Mouse (Mus musculus) forebrain, embryonic 14.5 days (tissue): ENCODE data around the gene Tex44. TPM values are rescaled to one million over a fixed set of nuclear protein-coding genes. Genes with fewer than 3 reads are reported as not detected.

ENCODE experiments used
- ATAC-seq: fragments of 200-750 bp; cut with Nextera tagmentation; 2 replicates; pipeline ENCODE4 v1.8.0; 2017; ENCODE audit warnings: mild to moderate bottlenecking, moderate library complexity
- DNase-seq: peaks from one replicate; pipeline ENCODE4 v3.0.0-alpha.2; 2015; ENCODE audit warnings: low spot score
- H3K27ac ChIP-seq: fragments of 300-500 bp; sonication (generic); 2 replicates; pipeline ENCODE4 v1.5.1; 2014; ENCODE audit warnings: low read depth, mild to moderate bottlenecking, control low read depth, low read length, moderate library complexity
- H3K27me3 ChIP-seq: fragments of 300-500 bp; sonication (generic); replicated peaks from 2 replicates; pipeline ENCODE4 v1.6.1; 2014; ENCODE audit warnings: low read length, control low read depth, mixed read lengths; ENCODE audit not compliant: control insufficient read depth, insufficient read depth
- H3K36me3 ChIP-seq: fragments of 300-500 bp; sonication (generic); 2 replicates; pipeline ENCODE4 v1.6.1; 2014; ENCODE audit warnings: low read length, control low read depth; ENCODE audit not compliant: control insufficient read depth, insufficient read depth
- H3K4me1 ChIP-seq: fragments of 300-500 bp; sonication (generic); 2 replicates; pipeline ENCODE4 v1.6.1; 2014; ENCODE audit warnings: antibody characterized with exemption, low read length, control low read depth; ENCODE audit not compliant: control insufficient read depth, insufficient read depth
- H3K4me2 ChIP-seq: fragments of 300-500 bp; sonication (generic); 2 replicates; pipeline ENCODE4 v1.6.1; 2014; ENCODE audit warnings: mild to moderate bottlenecking, control low read depth, low read length
- H3K4me3 ChIP-seq: fragments of 300-500 bp; sonication (generic); 2 replicates; pipeline ENCODE4 v1.5.1; 2014; ENCODE audit warnings: low read depth, low read length, control low read depth
- H3K9ac ChIP-seq: fragments of 300-500 bp; sonication (generic); 2 replicates; pipeline ENCODE4 v1.6.1; 2014; ENCODE audit warnings: mild to moderate bottlenecking, low read length, control low read depth, moderate library complexity
- H3K9me3 ChIP-seq: fragments of 300-500 bp; sonication (generic); replicated peaks from 2 replicates; pipeline ENCODE4 v1.6.1; 2016; ENCODE audit warnings: low read length, control low read depth, mixed read lengths; ENCODE audit not compliant: control insufficient read depth
- WGBS: fragments of 180-500 bp; shearing (Covaris S2); extraction: QIAGEN DNeasy Blood & Tissue Kit; methylation state at CpG from one replicate; pipeline ENCODE4 v1.1.7; 2014; 5-methylcytosine and 5-hydroxymethylcytosine counted together
- polyA plus RNA-seq: library from polyadenylated mRNA; unstranded; fragments of >200 nt; fragmentation: Nextera tagmentation; extraction: Ambion mirVana; gene quantifications from 2 replicates; pipeline ENCODE4 v1.2.1, GENCODE M21; 2014

Tex44 gene
- polyA plus RNA-seq, 1 experiment from 2014 or later: not detected

DNA sequence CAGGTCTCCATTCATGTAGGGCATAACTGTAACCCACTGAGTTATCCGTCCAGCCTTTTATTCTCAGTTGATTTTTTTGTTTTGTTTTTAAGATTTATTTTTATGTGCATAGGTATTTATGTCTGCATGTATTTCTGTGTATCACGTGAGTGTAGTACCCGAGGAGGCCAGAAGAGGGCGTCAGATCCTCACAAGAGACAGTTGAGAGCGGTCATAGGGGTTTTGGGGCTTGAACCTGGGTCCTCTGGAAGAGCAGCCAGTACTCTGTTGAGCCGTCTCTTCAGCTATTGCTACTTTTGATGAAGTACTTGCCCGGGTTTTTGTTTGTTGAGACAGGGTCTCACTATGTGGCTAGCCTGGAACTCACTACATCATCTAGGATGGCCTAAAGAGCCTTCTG is 30.2 kb upstream of the Tex44 start:
- no peaks in the 10 kb centered on the region for H3K4me1 ChIP-seq
- no peaks in the 10 kb centered on the region for H3K27me3 ChIP-seq
- H3K9ac ChIP-seq: no peak overlapping the region
- 68% methylated on average over 7 of the region's 7 CpGs for WGBS
- H3K27ac ChIP-seq: no peak overlapping the region
- H3K36me3 ChIP-seq: no peaks in the 10 kb centered on the region
- no peaks in the 10 kb centered on the region for H3K9me3 ChIP-seq
- ATAC-seq (no peak), DNase-seq (no peak)
- no peak overlapping the region for H3K4me2 ChIP-seq
- H3K4me3 ChIP-seq: no peak overlapping the region

- no peak for ATAC-seq
- 88% methylated on average over 8 of the region's 8 CpGs for WGBS
- Histone ChIP-seq H3K9ac (no peak overlapping the region), H3K27me3 (no peaks in the 10 kb centered on the region), H3K27ac (no peak overlapping the region), H3K9me3 (no peaks in the 10 kb centered on the region), H3K4me2 (no peak overlapping the region), H3K4me3 (no peak overlapping the region), H3K4me1 (no peaks in the 10 kb centered on the region), H3K36me3 (no peaks in the 10 kb centered on the region)
- DNase-seq: no peak
These were observed 28.5 kb upstream of the Tex44 start for GRCm38 (mm10) chr1:86397621-86398020.

DNA sequence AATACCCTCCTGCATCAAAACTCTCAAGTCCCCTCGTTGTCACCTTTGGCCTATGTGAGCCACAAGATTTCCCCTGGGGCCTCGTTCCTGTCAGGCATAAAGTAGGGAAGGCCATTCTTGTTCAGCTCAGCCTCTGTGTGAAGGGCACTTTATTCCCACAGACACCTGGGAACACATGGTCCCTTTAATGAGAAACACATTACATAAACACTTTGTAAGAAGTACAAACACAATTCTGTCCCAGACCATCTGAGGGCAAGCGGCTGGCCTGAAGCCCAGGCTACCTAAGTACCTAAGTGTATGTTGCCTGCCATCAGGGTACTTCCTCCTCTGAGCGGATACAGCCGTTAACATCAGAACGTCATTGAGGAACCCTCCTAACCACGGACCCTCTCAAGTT is 27.9 kb upstream of the Tex44 start:
- no peak overlapping the region for H3K27ac ChIP-seq
- DNase-seq (no peak), ATAC-seq (no peak)
- WGBS: 74% methylated on average over 7 of the region's 7 CpGs
- no peak overlapping the region for H3K4me3 ChIP-seq
- no peak overlapping the region for H3K4me2 ChIP-seq
- no peaks in the 10 kb centered on the region for H3K4me1 ChIP-seq
- no peaks in the 10 kb centered on the region for H3K27me3 ChIP-seq
- no peaks in the 10 kb centered on the region for H3K9me3 ChIP-seq
- H3K9ac ChIP-seq: no peak overlapping the region
- H3K36me3 ChIP-seq: no peaks in the 10 kb centered on the region

- no peak overlapping the region for H3K27ac ChIP-seq
- WGBS: 84% methylated on average over 3 of the region's 3 CpGs
These were observed 26.8 kb upstream of the Tex44 start for GRCm38 (mm10) chr1:86399322-86399721.

GRCm38 (mm10) chr1:86400096-86400754 is 25.9 kb upstream of the Tex44 start:
- Histone ChIP-seq H3K4me3 (no peak overlapping the region), H3K27ac (no peak overlapping the region), H3K4me2 (no peak overlapping the region), H3K27me3 (no peaks in the 10 kb centered on the region), H3K9me3 (no peaks in the 10 kb centered on the region), H3K4me1 (no peaks in the 10 kb centered on the region), H3K36me3 (no peaks in the 10 kb centered on the region), H3K9ac (no peak overlapping the region)
- no peak for ATAC-seq
- no peak for DNase-seq
- 81% methylated on average over 8 of the region's 8 CpGs for WGBS

More at GRCm38 (mm10) chr1:86399322-86399721, 26.8 kb upstream of the Tex44 start:
- ATAC-seq (no peak), DNase-seq (no peak)
- H3K9ac ChIP-seq: no peak overlapping the region
- H3K36me3 ChIP-seq: no peaks in the 10 kb centered on the region
- H3K27me3 ChIP-seq: no peaks in the 10 kb centered on the region
- no peak overlapping the region for H3K4me3 ChIP-seq
- H3K4me1 ChIP-seq: no peaks in the 10 kb centered on the region
- H3K4me2 ChIP-seq: no peak overlapping the region
- no peaks in the 10 kb centered on the region for H3K9me3 ChIP-seq

DNA sequence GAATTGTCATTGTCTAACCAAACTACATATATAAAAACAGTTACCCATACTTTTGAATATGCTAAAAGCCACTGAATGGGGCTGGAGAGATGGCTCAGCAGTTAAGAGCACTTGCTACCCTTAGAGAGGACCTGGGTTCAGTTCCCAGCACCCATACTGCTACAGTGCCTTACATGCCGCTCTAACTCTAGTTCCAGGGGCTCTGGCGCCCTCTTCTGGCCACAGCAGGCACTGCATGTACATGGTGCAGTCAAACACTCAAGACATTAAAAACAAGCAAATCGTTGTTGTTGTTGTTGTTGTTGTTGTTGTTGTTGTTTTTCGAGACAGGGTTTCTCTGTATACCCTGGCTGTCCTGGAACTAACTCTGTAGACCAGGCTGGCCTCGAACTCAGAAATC is 21.3 kb upstream of the Tex44 start:
- DNase-seq (no peak), ATAC-seq (no peak)
- no peak overlapping the region for H3K9ac ChIP-seq
- no peak overlapping the region for H3K4me2 ChIP-seq
- H3K36me3 ChIP-seq: no peaks in the 10 kb centered on the region
- H3K9me3 ChIP-seq: no peaks in the 10 kb centered on the region
- H3K4me1 ChIP-seq: no peaks in the 10 kb centered on the region
- H3K27me3 ChIP-seq: no peaks in the 10 kb centered on the region
- H3K4me3 ChIP-seq: no peak overlapping the region
- 62% methylated on average over 5 of the region's 5 CpGs for WGBS
- no peak overlapping the region for H3K27ac ChIP-seq

DNA sequence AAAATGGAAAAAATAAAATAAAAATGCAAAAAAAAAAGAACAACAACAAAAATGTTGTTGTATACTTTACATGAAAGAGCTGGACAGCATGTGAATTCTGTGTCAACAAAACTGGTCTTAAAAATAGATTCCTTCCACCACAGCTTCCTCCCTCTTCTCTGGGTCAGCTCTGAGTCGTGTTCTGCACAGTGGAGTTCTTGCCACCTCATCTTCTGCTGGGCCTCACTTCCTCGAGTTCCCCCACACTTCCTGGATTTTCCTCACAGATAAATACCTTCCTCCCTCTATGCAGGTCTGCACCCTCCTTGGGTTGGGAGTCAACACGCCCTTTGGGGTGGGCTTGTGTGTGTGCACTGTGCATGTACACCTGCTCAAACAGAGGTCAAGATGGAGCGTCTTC is 19.8 kb upstream of the Tex44 start:
- no peak overlapping the region for H3K27ac ChIP-seq
- DNase-seq: no peak
- no peak for ATAC-seq
- no peaks in the 10 kb centered on the region for H3K4me1 ChIP-seq
- no peak overlapping the region for H3K9ac ChIP-seq
- H3K4me3 ChIP-seq: no peak overlapping the region
- H3K36me3 ChIP-seq: no peaks in the 10 kb centered on the region
- no peak overlapping the region for H3K4me2 ChIP-seq
- no peaks in the 10 kb centered on the region for H3K9me3 ChIP-seq
- WGBS: 87% methylated on average over 4 of the region's 4 CpGs
- no peaks in the 10 kb centered on the region for H3K27me3 ChIP-seq

DNA sequence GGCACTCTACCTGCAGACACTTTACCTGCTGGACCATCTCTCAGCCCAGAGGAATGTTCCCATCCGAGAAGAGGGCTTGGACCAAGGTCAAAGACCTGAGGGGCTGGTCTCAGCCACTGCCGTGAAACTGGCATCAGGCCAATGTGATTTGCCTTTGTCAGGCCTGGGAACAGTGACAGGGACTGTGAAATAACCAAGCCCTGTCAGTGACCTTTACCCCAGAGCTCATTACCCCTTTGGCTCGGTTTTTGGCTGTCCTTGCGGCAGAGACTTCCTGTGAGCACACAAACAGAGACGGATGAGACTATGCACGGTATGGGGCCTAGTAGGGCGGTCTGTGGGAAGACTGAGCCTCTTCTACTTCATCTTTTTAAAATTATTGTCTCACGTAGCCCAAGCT is 19.2 kb upstream of the Tex44 start:
- no peaks in the 10 kb centered on the region for H3K9me3 ChIP-seq
- H3K4me3 ChIP-seq: no peak overlapping the region

GRCm38 (mm10) chr1:86408515-86408914 is 17.6 kb upstream of the Tex44 start:
- Histone ChIP-seq H3K4me1 (no peaks in the 10 kb centered on the region), H3K36me3 (no peaks in the 10 kb centered on the region), H3K27me3 (no peaks in the 10 kb centered on the region), H3K4me2 (no peak overlapping the region), H3K27ac (no peak overlapping the region), H3K9ac (no peak overlapping the region), H3K4me3 (no peak overlapping the region), H3K9me3 (no peaks in the 10 kb centered on the region)
- ATAC-seq: no peak
- DNase-seq: no peak
- WGBS: 88% methylated on average over 10 of the region's 10 CpGs

More for the DNA sequence above, 19.2 kb upstream of the Tex44 start:
- no peak overlapping the region for H3K27ac ChIP-seq
- no peaks in the 10 kb centered on the region for H3K4me1 ChIP-seq
- no peak overlapping the region for H3K9ac ChIP-seq
- H3K36me3 ChIP-seq: no peaks in the 10 kb centered on the region
- DNase-seq: no peak
- no peak overlapping the region for H3K4me2 ChIP-seq
- 77% methylated on average over 8 of the region's 8 CpGs for WGBS
- H3K27me3 ChIP-seq: no peaks in the 10 kb centered on the region
- ATAC-seq: no peak
